Mouse (Mus musculus) intestine, postnatal 0 days (tissue): ENCODE data around the gene Cyp2s1. TPM values are rescaled to one million over a fixed set of nuclear protein-coding genes. Genes with fewer than 3 reads are reported as not detected.

Source experiments
- ATAC-seq: fragments of 200-750 bp; cut with Nextera tagmentation; 2 replicates; pipeline ENCODE4 v1.8.0; 2017; ENCODE audit warnings: mild to moderate bottlenecking, moderate TSS enrichment, moderate library complexity
- H3K27ac ChIP-seq: fragments of 300-500 bp; sonication (generic); 2 replicates; pipeline ENCODE4 v1.5.1; 2014; ENCODE audit warnings: mild to moderate bottlenecking, low read depth, low read length, moderate library complexity
- H3K27me3 ChIP-seq: fragments of 300-500 bp; sonication (generic); replicated peaks from 2 replicates; pipeline ENCODE4 v1.6.1; 2014; ENCODE audit warnings: low read length, mixed read lengths; ENCODE audit not compliant: control insufficient read depth, insufficient read depth
- H3K36me3 ChIP-seq: fragments of 300-500 bp; sonication (generic); 2 replicates; pipeline ENCODE4 v1.6.1; 2014; ENCODE audit warnings: mild to moderate bottlenecking, moderate library complexity; ENCODE audit not compliant: control insufficient read depth, insufficient read depth
- H3K4me1 ChIP-seq: fragments of 300-500 bp; sonication (generic); replicated peaks from 2 replicates; pipeline ENCODE4 v1.6.1; 2014; ENCODE audit warnings: antibody characterized with exemption, low read length, mixed read lengths; ENCODE audit not compliant: control insufficient read depth, insufficient read depth
- H3K4me2 ChIP-seq: fragments of 300-500 bp; sonication (generic); replicated peaks from 2 replicates; pipeline ENCODE4 v1.6.1; 2014; ENCODE audit warnings: low read depth, mild to moderate bottlenecking, moderate library complexity
- H3K4me3 ChIP-seq: fragments of 300-500 bp; sonication (generic); 2 replicates; pipeline ENCODE4 v1.5.1; 2014; ENCODE audit warnings: low read depth, low read length
- H3K9ac ChIP-seq: fragments of 300-500 bp; sonication (generic); 2 replicates; pipeline ENCODE4 v1.6.1; 2014; ENCODE audit warnings: mild to moderate bottlenecking, low read depth, low read length
- H3K9me3 ChIP-seq: fragments of 300-500 bp; sonication (generic); 2 replicates; pipeline ENCODE4 v1.6.1; 2016; ENCODE audit warnings: mixed run types; ENCODE audit not compliant: control insufficient read depth
- CTCF ChIP-seq: sonication (generic); IDR thresholded peaks from 2 replicates; pipeline ENCODE4 v1.5.1; 2016; ENCODE audit warnings: low read depth, mild to moderate bottlenecking, control low read depth, antibody characterized with exemption, moderate library complexity
- WGBS: fragments of 180-500 bp; shearing (Covaris S2); extraction: QIAGEN DNeasy Blood & Tissue Kit; methylation state at CpG from one replicate; pipeline ENCODE4 v1.1.7; 2014; 5-methylcytosine and 5-hydroxymethylcytosine counted together
- polyA plus RNA-seq: library from polyadenylated mRNA; unstranded; fragments of >200 nt; fragmentation: Nextera tagmentation; extraction: Ambion mirVana; gene quantifications from 2 replicates; pipeline ENCODE4 v1.2.1, GENCODE M21; 2015

Cyp2s1 gene
- polyA plus RNA-seq, result 9.7 and 11.6 TPM in 2 replicates

- WGBS, result under 1% methylated on average over 38 of the region's 40 CpGs
- TF ChIP-seq CTCF, result no peak
- Histone ChIP-seq H3K4me1 (no peaks in the 10 kb centered on the region), H3K9me3 (no peaks in the 10 kb centered on the region), H3K27me3 (no peaks in the 10 kb centered on the region), H3K9ac (peak within 1 kb of the TSS; percentile 13; the same call in 1 of the 2 replicates), H3K36me3 (no peaks in the 10 kb centered on the region), H3K27ac (peak within 1 kb of the TSS; percentile 23), H3K4me2 (peak within 1 kb of the TSS; percentile 77), H3K4me3 (peak within 1 kb of the TSS; percentile 47)
- ATAC-seq, result peak; percentile 96
Measured at GRCm38 (mm10) chr7:25816241-25816919, at the start of gene Cyp2s1. Cyp2s1 (minus strand) TSS chr7:25816913.

- H3K9ac ChIP-seq, result no peak overlapping the region
- 61% methylated on average over 5 of the region's 5 CpGs for WGBS
Measured at GRCm38 (mm10) chr7:25864861-25865260, 48.1 kb upstream of the Cyp2s1 start.

GRCm38 (mm10) chr7:25863756-25864155 lies 47.0 kb upstream of the Cyp2s1 start:
- H3K9ac ChIP-seq, result no peak overlapping the region
- no peaks in the 10 kb centered on the region for H3K4me1 ChIP-seq
- no peak overlapping the region for H3K27ac ChIP-seq
- ATAC-seq, result no peak
- H3K9me3 ChIP-seq, result no peaks in the 10 kb centered on the region
- H3K4me3 ChIP-seq, result no peak overlapping the region
- no peaks in the 10 kb centered on the region for H3K36me3 ChIP-seq
- no peak overlapping the region for H3K4me2 ChIP-seq
- no peaks in the 10 kb centered on the region for H3K27me3 ChIP-seq
- WGBS, result 79% methylated on average over 3 of the region's 3 CpGs
- TF ChIP-seq CTCF, result no peak

More at GRCm38 (mm10) chr7:25864861-25865260, 48.1 kb upstream of the Cyp2s1 start:
- no peak overlapping the region for H3K4me2 ChIP-seq
- no peak overlapping the region for H3K27ac ChIP-seq
- no peaks in the 10 kb centered on the region for H3K27me3 ChIP-seq
- TF ChIP-seq CTCF, result no peak
- H3K36me3 ChIP-seq, result no peaks in the 10 kb centered on the region
- H3K4me3 ChIP-seq, result no peak overlapping the region
- ATAC-seq, result no peak
- H3K4me1 ChIP-seq, result no peaks in the 10 kb centered on the region
- H3K9me3 ChIP-seq, result no peaks in the 10 kb centered on the region

GRCm38 (mm10) chr7:25862365-25862764 lies 45.7 kb upstream of the Cyp2s1 start:
- Histone ChIP-seq H3K9me3 (no peaks in the 10 kb centered on the region), H3K4me2 (no peak overlapping the region), H3K27me3 (no peaks in the 10 kb centered on the region), H3K4me1 (no peaks in the 10 kb centered on the region), H3K36me3 (no peaks in the 10 kb centered on the region), H3K4me3 (no peak overlapping the region), H3K27ac (no peak overlapping the region), H3K9ac (no peak overlapping the region)
- no peak for ATAC-seq
- no peak for TF ChIP-seq CTCF
- 31% methylated on average over 2 of the region's 2 CpGs for WGBS

GRCm38 (mm10) chr7:25859962-25860870 lies 43.5 kb upstream of the Cyp2s1 start:
- no peaks in the 10 kb centered on the region for H3K36me3 ChIP-seq
- H3K4me2 ChIP-seq, result 0 out of 2 replicates have a peak overlapping the region, but pooled peaks have one; percentile 27
- no peaks in the 10 kb centered on the region for H3K9me3 ChIP-seq
- TF ChIP-seq CTCF, result peak; percentile 57
- H3K27me3 ChIP-seq, result no peaks in the 10 kb centered on the region
- H3K9ac ChIP-seq, result no peak overlapping the region
- H3K4me3 ChIP-seq, result no peak overlapping the region
- ATAC-seq, result no peak
- no peak overlapping the region for H3K27ac ChIP-seq
- no peaks in the 10 kb centered on the region for H3K4me1 ChIP-seq
- 31% methylated on average over 9 of the region's 9 CpGs for WGBS

GRCm38 (mm10) chr7:25855082-25855481 lies 38.4 kb upstream of the Cyp2s1 start:
- H3K9me3 ChIP-seq, result no peaks in the 10 kb centered on the region
- no peak for ATAC-seq
- H3K4me3 ChIP-seq, result no peak overlapping the region
- no peak overlapping the region for H3K27ac ChIP-seq
- peak; percentile 90 for TF ChIP-seq CTCF
- 39% methylated on average over 8 of the region's 8 CpGs for WGBS
- no peaks in the 10 kb centered on the region for H3K4me1 ChIP-seq
- H3K27me3 ChIP-seq, result no peaks in the 10 kb centered on the region
- no peaks in the 10 kb centered on the region for H3K36me3 ChIP-seq
- H3K9ac ChIP-seq, result no peak overlapping the region
- no peak overlapping the region for H3K4me2 ChIP-seq
